Mouse (Mus musculus) ovary, adult 10 weeks (tissue): ENCODE results near the gene Tial1. TPM values are rescaled to one million over a fixed set of nuclear protein-coding genes. Genes with fewer than 3 reads are reported as not detected.

Experiments used
- polyA plus RNA-seq: library from polyadenylated mRNA; stranded (reverse); fragments of 350-450 nt; fragmentation: Illumina TruSeq; extraction: RNeasy Lipid Tissue Mini Kit (QIAGEN cat#74804); gene quantifications from one replicate; pipeline ENCODE4 v1.2.3, GENCODE M21; 2014

Gene Tial1
- polyA plus RNA-seq: 137 TPM

DNA sequence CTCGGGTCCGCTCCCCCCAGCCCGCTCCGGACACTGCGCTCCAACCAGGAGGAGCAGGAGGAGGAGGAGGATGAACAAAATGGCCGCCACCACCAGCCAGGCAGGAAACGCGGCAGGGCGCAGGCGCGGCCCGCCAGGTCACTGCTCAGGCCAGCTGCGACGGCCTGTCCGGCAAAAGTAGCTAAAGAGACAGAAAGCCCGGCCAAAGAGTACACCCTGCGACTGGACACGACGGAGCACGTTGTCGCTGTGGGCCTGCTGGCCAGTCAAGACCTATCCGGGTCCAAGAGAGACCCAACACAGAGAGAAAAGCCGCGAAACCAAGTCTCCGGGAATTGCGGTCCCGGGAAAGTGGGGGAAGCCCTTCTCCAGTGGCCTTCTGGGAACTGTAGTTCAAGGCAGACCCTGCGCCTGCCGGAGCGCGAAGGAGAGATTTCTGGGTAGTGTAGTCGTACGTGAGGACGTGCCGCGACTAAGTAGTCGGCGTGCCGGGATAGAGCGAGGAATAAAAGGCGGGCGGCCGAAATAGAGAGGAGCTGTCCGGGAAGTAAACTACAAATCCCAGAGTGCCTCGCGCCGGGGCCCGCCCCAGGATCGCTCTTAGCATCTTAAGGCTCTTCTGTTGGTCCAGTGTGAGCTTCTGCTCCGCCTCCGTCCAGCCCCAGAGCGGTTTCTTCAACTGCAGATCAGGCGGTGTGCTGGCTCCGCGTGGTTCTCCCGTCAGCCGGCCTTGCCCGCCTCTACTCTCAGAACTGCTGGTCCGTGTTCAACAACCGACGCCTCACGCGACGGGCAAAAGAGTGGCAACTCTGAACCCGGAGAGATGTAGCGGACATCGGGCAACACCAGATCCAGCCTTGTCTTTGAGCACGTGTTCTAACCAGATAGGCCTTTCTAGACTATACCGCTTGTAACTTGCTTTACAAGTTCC, at the start of gene Tial1:
Gene Tial1 (minus strand): TSS at position 433 of the 931 bp plus-strand sequence.

DNA sequence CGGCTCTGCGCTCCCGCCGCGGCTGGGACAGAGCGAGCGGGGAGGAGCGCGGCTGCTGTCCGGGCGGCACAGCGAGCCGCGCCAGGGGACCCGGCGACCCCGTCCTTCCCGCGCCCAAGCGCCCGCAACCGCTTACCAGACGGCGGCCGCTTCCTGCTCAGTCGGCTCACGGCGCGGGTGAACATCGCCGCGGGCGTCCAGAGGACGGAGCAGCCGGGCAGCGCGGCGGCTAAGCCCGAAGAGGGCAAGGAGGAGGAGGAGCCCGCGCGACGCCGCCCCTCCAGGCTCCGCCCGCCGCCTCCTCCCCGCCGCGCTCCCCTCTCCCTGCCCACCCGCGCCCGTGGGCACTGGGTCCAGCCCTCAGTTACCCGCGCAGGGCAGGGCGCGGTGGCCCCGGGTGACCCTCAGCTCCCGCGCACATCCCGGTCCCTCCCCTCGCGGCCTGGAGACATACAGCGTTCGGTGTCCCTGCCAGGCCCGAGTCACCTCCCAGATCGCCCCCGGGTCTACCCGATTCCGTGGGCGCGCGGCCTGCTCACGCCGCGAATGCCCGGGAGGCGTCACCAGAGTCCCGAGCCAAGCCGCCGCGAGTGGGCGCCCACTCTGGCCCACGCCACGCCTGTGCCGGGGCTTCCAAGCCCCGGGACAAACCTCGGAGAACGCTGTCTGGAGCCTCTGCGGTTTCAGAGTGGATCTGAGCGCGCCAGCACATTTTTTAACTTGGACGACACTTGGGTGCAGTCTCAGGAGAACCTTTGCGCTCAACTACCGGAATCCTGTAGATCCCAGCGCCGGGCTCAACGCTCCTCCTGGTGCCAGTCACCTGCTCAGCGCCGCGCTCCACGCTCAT, 43.4 kb downstream of the Tial1 start, which contains the start of gene Rgs10:
Gene Rgs10 (minus strand): TSS at position 829 of the 850 bp plus-strand sequence.

Other genes starting within 250 kb of the Tial1 start
- 0.26 TPM for gene Armc5, start 224.4 kb downstream of the Tial1 start, polyA plus RNA-seq
- gene 9130023H24Rik, start 223.7 kb downstream of the Tial1 start, polyA plus RNA-seq: 7.0 TPM
- 18.4 TPM for gene Tgfb1i1, start 214.9 kb downstream of the Tial1 start, polyA plus RNA-seq
- not detected for gene Slc5a2, start 196.1 kb downstream of the Tial1 start, polyA plus RNA-seq
- gene BC017158, start 163.5 kb downstream of the Tial1 start, polyA plus RNA-seq: 4.8 TPM
- gene Rgs10, start 43.0 kb downstream of the Tial1 start, polyA plus RNA-seq: 32.8 TPM
- gene Bag3, start 61.9 kb upstream of the Tial1 start, polyA plus RNA-seq: 24.3 TPM
- gene Inpp5f, start 149.6 kb upstream of the Tial1 start, polyA plus RNA-seq: 43.8 TPM